Mouse (Mus musculus) liver, adult 2 months (tissue): ENCODE results near the gene Prkce. TPM values are rescaled to one million over a fixed set of nuclear protein-coding genes. Genes with fewer than 3 reads are reported as not detected.

Source experiments
- DNase-seq: peaks from one replicate; pipeline ENCODE4 v3.0.0-alpha.2; 2011; ENCODE audit warnings: low read depth, low spot score; ENCODE audit errors: extremely low read depth
- H3K27ac ChIP-seq: fragments of 200-500 bp; replicated peaks from 2 replicates; pipeline ENCODE4 v1.5.1; 2012; ENCODE audit warnings: low read depth, mild to moderate bottlenecking, control low read depth, inconsistent platforms, low read length; ENCODE audit not compliant: insufficient read depth
- H3K27me3 ChIP-seq: fragments of 200-500 bp; 2 replicates; pipeline ENCODE4 v1.6.1; 2012; ENCODE audit warnings: mild to moderate bottlenecking, moderate library complexity, low read length, inconsistent platforms; ENCODE audit not compliant: control insufficient read depth, insufficient read depth
- H3K36me3 ChIP-seq: fragments of 200-500 bp; 2 replicates; pipeline ENCODE4 v1.6.1; 2012; ENCODE audit warnings: low read length, inconsistent platforms; ENCODE audit not compliant: control insufficient read depth, insufficient read depth
- H3K4me1 ChIP-seq: fragments of 200-500 bp; 2 replicates; pipeline ENCODE4 v1.6.1; 2011; ENCODE audit warnings: low read length; ENCODE audit not compliant: control insufficient read depth, insufficient read depth
- H3K4me3 ChIP-seq: fragments of 200-500 bp; 2 replicates; pipeline ENCODE4 v1.5.1; 2011; ENCODE audit warnings: low read depth, mild to moderate bottlenecking, control low read depth, low read length, moderate library complexity; ENCODE audit not compliant: insufficient read depth
- H3K79me2 ChIP-seq: fragments of 200-500 bp; 2 replicates; pipeline ENCODE4 v1.6.1; 2012; ENCODE audit warnings: inconsistent platforms, mild to moderate bottlenecking, low read length, moderate library complexity; ENCODE audit not compliant: control insufficient read depth, insufficient read depth
- H3K9ac ChIP-seq: fragments of 200-500 bp; 2 replicates; pipeline ENCODE4 v1.6.1; 2012; ENCODE audit warnings: low read depth, mild to moderate bottlenecking, control low read depth, inconsistent platforms, low read length
- CTCF ChIP-seq: fragments of 200-500 bp; IDR thresholded peaks from 2 replicates; pipeline ENCODE4 v1.5.1; 2011; ENCODE audit warnings: low read depth, low read length, control low read depth
- POLR2A ChIP-seq: fragments of 200-500 bp; IDR thresholded peaks from 2 replicates; pipeline ENCODE4 v1.6.1; 2011; ENCODE audit warnings: low read length, control low read depth; ENCODE audit not compliant: insufficient read depth; ENCODE audit errors: extremely low read depth
- WGBS: fragments of 180-500 bp; shearing (Covaris S2); methylation state at CpG from one replicate; pipeline ENCODE4 v1.1.7; 2018; 5-methylcytosine and 5-hydroxymethylcytosine counted together
- polyA plus RNA-seq: library from polyadenylated mRNA; depleted of rRNA; stranded (reverse); fragments of >200 nt; gene quantifications from 2 replicates; pipeline ENCODE4 v1.2.3, GENCODE M21; 2012
- total RNA-seq: library from RNA; depleted of rRNA; stranded (reverse); fragments of >200 nt; gene quantifications from 2 replicates; pipeline ENCODE4 v1.2.3, GENCODE M21; 2014

The Prkce gene
- total and polyA plus RNA-seq, 2 experiments, result 2.0 to 6.4 TPM

DNA sequence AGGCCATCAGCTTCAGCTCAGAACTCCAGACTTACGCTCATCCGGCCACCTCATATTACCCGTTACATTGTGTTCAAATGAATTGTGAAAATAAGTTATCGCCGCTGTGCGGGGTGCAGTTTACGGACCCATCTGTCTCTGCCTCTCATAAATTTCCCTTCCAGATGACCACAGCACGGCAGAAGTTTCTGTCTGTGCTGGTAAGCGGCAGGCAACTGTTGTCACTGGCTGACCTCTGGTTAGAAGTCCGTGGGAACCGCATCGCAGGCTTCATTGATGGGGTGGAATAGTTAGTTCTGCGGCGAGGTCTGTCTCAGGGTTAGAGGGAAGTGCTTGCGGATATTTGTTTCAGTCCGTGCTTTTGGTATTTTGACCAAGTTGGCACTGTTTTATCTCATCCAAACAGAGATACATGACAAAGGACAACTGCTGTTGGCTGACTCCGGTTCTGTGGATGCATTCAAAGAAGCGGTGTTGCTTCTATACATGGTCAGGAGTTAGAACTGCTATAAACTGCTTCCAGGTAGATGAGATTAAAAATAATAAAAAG lies 372.4 kb downstream of the Prkce start:
- H3K4me1 ChIP-seq, result peaks cover 20% of the 10 kb centered on the region
- H3K27ac ChIP-seq, result peak overlapping the region; percentile 2
- DNase-seq, result peak; percentile 92
- H3K79me2 ChIP-seq, result no peaks in the 10 kb centered on the region
- H3K4me3 ChIP-seq, result no peak overlapping the region
- no peak for TF ChIP-seq POLR2A
- no peak for TF ChIP-seq CTCF
- WGBS, result 24% methylated on average over 18 of the region's 18 CpGs
- H3K36me3 ChIP-seq, result no peaks in the 10 kb centered on the region
- no peaks in the 10 kb centered on the region for H3K27me3 ChIP-seq
- H3K9ac ChIP-seq, result no peak overlapping the region

DNA sequence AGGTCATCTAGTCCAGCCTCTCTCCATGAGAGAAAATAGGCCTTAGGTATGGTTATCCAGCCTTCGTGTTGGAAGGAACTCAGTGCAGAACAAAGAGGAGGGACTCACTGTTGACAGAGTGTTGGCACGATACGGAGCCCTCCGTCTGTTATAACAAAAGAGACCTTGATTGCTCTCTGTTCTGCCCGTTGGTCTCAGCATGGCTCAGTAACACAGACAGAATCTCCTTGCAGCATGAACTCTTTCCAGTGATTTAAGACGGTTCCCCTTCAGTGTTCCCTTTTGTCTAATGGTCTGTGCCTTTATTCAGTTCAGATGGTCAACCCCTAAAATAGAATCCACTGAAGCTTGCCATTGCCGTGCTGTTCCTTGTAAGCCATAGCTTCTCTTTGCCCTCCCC lies 378.9 kb downstream of the Prkce start:
- H3K4me1 ChIP-seq, result no peaks in the 10 kb centered on the region
- no peak overlapping the region for H3K4me3 ChIP-seq
- no peak for DNase-seq
- no peak overlapping the region for H3K9ac ChIP-seq
- no peaks in the 10 kb centered on the region for H3K27me3 ChIP-seq
- no peak overlapping the region for H3K27ac ChIP-seq
- TF ChIP-seq CTCF (no peak), POLR2A (no peak)
- H3K79me2 ChIP-seq, result no peaks in the 10 kb centered on the region
- H3K36me3 ChIP-seq, result no peaks in the 10 kb centered on the region
- WGBS, result 94% methylated on average over 7 of the region's 7 CpGs

DNA sequence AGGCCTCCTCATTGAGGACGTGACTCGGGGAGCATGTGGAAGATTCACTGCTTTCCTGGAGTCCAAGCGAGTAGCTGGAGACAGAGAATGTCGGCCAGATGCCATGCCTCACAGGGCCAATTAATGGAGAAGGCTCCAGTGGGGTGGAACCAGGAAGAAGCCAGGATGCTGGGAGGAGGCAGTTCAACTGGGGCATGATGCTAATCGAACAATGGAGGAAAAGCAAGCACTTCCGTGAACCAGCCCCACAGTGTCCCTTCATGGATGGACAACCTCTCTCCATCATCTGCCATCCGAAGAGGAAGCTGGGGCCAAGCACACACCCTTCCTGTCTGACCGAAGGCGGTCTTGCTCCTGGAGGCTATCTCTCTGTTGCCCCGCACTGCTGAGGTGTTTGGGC lies 381.5 kb downstream of the Prkce start:
- Histone ChIP-seq H3K4me3 (no peak overlapping the region), H3K36me3 (no peaks in the 10 kb centered on the region), H3K9ac (no peak overlapping the region), H3K79me2 (no peaks in the 10 kb centered on the region; the same call in 1 of the 2 replicates), H3K27me3 (no peaks in the 10 kb centered on the region), H3K27ac (no peak overlapping the region), H3K4me1 (peaks cover 10% of the 10 kb centered on the region)
- no peak for DNase-seq
- TF ChIP-seq CTCF (no peak), POLR2A (no peak)
- 82% methylated on average over 10 of the region's 10 CpGs for WGBS

DNA sequence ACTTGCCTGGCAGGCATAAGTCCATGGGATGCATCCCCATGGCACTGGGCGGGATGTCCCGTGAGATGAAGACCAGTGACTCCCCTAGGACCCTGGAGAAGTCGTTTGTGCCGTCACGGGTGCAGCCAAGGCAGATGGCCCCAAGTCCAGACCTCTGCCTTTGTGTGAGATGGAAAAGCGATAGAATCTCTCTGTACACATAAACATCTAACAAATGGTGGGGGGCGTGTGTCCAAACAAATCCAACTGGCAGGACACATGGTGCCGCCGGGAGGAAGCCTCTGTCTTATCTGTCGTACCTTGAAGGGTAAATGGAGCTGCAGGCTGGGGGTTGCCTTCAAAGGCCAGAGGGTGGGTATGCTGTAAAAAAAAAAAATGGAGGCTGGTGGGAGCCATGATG lies 384.0 kb downstream of the Prkce start:
- Histone ChIP-seq H3K27me3 (no peaks in the 10 kb centered on the region), H3K27ac (no peak overlapping the region), H3K4me3 (no peak overlapping the region), H3K9ac (no peak overlapping the region), H3K79me2 (no peaks in the 10 kb centered on the region; the same call in 1 of the 2 replicates), H3K4me1 (peaks cover 10% of the 10 kb centered on the region), H3K36me3 (no peaks in the 10 kb centered on the region)
- TF ChIP-seq POLR2A (no peak), CTCF (no peak)
- WGBS, result 93% methylated on average over 10 of the region's 10 CpGs
- no peak for DNase-seq

DNA sequence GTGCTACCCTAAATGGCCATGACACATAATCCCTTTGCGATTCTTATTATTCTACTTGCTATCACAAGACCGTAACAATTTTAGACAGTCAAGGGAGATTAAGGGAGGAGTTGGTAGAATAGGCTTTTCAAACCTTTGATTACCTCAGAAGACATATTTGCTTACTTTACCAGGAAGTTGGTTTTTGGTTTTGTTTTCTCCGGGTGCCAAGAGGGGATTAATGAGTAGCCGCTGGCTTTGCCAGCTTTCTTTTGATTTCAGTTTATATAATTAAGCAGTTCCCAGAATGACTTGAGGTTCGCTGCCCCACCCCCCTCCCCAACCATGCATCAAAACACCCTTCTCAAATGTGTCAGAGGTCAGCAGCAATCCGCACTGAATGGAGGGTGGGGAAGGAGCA lies 384.4 kb downstream of the Prkce start:
- peaks cover 10% of the 10 kb centered on the region for H3K4me1 ChIP-seq
- no peak overlapping the region for H3K4me3 ChIP-seq
- H3K36me3 ChIP-seq, result no peaks in the 10 kb centered on the region
- WGBS, result 46% methylated on average over 6 of the region's 6 CpGs
- H3K9ac ChIP-seq, result no peak overlapping the region
- no peak for DNase-seq
- H3K27ac ChIP-seq, result no peak overlapping the region
- H3K79me2 ChIP-seq, result no peaks in the 10 kb centered on the region; the same call in 1 of the 2 replicates
- no peak for TF ChIP-seq POLR2A
- TF ChIP-seq CTCF, result no peak
- H3K27me3 ChIP-seq, result no peaks in the 10 kb centered on the region

DNA sequence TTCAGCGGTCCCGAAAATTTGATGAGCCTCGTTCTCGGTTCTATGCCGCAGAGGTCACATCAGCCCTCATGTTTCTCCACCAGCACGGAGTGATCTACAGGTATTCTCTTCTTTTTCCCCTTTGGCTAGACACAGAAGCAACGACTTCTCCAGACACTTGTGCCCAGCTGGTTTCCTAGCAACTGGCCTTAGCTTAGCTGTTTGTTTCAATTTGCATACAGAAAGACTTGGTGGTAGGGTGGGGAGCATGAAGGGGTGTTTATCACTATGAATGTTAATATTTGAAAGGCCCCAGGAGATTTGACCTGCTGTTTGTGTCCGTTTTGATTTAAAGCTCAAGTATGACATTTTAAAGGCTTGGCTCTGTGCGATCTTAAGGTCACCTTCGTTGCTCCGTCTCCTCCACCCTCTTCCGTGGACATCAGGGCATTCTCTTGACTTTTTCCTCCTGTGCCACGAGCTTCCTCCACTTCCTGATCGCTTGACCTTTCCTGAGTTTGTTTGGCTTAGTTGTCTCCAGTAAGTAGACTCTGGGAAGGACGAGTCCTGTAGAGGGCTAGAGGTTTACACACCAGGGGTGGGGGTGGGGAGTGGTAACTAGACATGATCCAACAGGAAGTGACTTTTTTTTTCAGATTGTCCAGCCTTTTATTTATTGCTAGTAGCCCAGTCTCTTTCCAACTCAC lies 391.8 kb downstream of the Prkce start:
- no peak overlapping the region for H3K27ac ChIP-seq
- WGBS, result 80% methylated on average over 15 of the region's 15 CpGs
- DNase-seq, result no peak

More for the DNA sequence above, 391.8 kb downstream of the Prkce start:
- no peak overlapping the region for H3K4me3 ChIP-seq
- H3K9ac ChIP-seq, result no peak overlapping the region
- no peaks in the 10 kb centered on the region for H3K79me2 ChIP-seq
- H3K36me3 ChIP-seq, result no peaks in the 10 kb centered on the region
- TF ChIP-seq POLR2A (no peak), CTCF (no peak)
- no peaks in the 10 kb centered on the region for H3K27me3 ChIP-seq
- 0 out of 2 replicates have a peak, but pooled peaks cover 4% of the 10 kb centered on the region for H3K4me1 ChIP-seq
